Mouse (Mus musculus) spleen, adult 18-20 months (tissue): ENCODE measurements around the gene Exoc3.

Experiments used
- DNase-seq, 2 experiments: peaks; one replicate each; pipeline ENCODE4 v3.0.0; 2022; ENCODE audit warnings: mixed read lengths in 2 of 2

The Exoc3 gene

GRCm38 (mm10) chr13:74138906-74139647 is 69.5 kb downstream of the Exoc3 start:
- no peak for DNase-seq

GRCm38 (mm10) chr13:74129909-74130308 is 78.6 kb downstream of the Exoc3 start:
- no peak for DNase-seq

GRCm38 (mm10) chr13:74127571-74127970 is 81.0 kb downstream of the Exoc3 start:
- no peak for DNase-seq

- no peak for DNase-seq
These were observed 85.9 kb downstream of the Exoc3 start for GRCm38 (mm10) chr13:74122632-74123031.

- no peak for DNase-seq
These were observed 86.7 kb downstream of the Exoc3 start for GRCm38 (mm10) chr13:74121795-74122330.

- DNase-seq: no peak
These were observed 87.4 kb downstream of the Exoc3 start, which contains the start of gene Slc9a3 for GRCm38 (mm10) chr13:74121141-74121602. TSS of gene Slc9a3 (plus strand) at chr13:74121457.
